Mouse (Mus musculus) CD8-positive naive resting alpha-beta T cell, adult 2 months (primary cell): ENCODE results near the gene Gm44805.

Source experiments
- DNase-seq, 2 experiments: peaks; one replicate each; pipeline ENCODE4 v3.0.0; 2022; ENCODE audit warnings: low read depth in 2 of 2, low spot score in 2 of 2

Gene Gm44805

GRCm38 (mm10) chr7:19632275-19632674, 48.9 kb downstream of the Gm44805 start:
- DNase-seq = no peak

DNA sequence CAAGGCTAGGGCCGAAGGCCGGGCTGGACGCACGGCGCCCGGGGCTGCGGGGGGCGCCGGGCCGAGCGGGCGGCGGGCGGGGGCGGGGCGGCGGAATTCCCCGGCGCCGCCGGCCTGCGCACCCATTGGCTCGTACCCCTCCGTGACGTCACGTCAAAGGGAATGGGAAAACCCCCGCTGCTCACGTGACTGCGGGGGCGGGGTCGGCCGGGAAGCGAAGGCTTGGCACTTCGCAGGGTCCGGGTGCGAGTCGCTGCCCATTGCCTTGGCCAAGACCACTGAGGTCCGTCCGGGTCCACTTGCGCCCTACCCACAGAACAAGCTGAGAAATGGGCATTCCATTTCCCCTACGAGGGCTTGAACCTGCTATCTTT, 51.9 kb downstream of the Gm44805 start, which contains the start of gene Relb:
TSS of gene Relb (minus strand) at position 78 of the 374 bp plus-strand sequence.
- peak; percentile 82 for DNase-seq

DNA sequence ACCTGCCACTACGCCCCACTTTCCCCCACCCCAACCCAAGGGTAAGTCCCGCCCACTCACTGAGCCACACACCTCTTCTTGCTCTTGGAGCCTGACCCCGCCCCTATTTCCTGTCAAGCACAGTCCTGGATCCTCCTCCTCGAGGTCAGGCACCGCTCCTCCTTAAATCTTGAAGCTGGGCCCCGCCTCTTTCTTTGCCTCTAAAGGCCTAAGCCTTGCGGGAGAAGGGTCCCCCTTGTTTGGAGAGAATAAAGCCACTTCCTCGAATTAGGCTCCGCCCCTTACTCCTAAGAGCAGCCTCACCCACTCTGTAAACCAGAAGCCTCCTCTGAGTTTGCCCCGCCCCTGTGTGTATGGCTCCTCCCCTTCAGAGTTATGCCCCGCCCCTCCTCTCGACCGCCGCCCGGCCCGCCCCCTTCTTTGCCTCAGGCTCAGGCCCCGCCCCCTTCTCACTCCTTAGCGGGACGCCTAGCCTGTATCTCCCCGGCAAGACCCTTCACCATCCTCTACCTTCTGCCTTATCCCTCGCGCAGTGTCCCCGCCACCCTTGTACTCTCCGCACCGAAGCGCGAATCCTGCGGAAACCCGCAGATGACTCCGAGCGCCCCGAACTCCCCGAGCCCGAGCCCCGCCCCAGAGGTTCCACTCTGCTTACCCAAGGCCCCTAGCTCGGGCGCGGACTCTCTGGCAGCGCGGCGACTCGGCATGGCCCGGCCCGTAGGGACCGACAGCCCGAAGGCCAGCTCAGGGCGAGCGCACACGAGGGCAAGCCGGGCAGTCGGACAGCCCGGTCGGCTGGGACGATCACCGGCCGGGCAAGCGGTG, 52.5 kb downstream of the Gm44805 start:
- DNase-seq = peak; percentile 95 to 97

- no peak for DNase-seq
Observed at GRCm38 (mm10) chr7:19628192-19628535, 53.1 kb downstream of the Gm44805 start.

- no peak for DNase-seq
Observed at GRCm38 (mm10) chr7:19627721-19628120, 53.5 kb downstream of the Gm44805 start.

DNA sequence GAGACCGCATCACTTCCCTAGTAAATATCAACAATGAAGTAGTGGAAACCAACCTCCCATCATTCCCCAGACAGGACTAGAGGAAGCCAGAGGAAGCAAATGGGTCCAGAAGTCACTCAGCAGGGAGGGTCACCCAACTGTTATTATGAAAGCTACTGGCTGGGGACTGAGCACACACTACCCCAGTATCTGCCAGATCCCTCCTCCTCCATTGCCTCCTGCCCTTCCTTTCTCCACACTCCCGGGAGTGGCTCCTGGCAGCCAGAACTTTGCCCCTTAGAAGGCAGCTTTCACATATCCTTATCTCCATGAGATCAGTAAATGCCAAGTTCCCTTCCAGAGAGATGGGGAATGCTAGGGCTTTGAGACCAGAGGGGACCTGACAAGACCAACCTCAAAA, 57.8 kb downstream of the Gm44805 start:
- DNase-seq = no peak

- no peak for DNase-seq
Observed at GRCm38 (mm10) chr7:19622241-19622640, 59.0 kb downstream of the Gm44805 start.
